Mouse (Mus musculus) midbrain, embryonic 11.5 days (tissue): ENCODE measurements around the gene Hap1. TPM values are rescaled to one million over a fixed set of nuclear protein-coding genes. Genes with fewer than 3 reads are reported as not detected.
"Not testable (repeated sequence)": the region's sequence is repeated elsewhere in the genome, so short reads cannot be mapped to it uniquely, and the experiment has no call there.

Experiments used
- ATAC-seq: fragments of 200-750 bp; cut with Nextera tagmentation; 2 replicates; pipeline ENCODE4 v1.8.0; 2017; ENCODE audit warnings: moderate TSS enrichment, moderate library complexity; ENCODE audit not compliant: low FRiP score
- DNase-seq: peaks from one replicate; pipeline ENCODE4 v3.0.0; 2015; ENCODE audit warnings: low spot score; ENCODE audit errors: missing footprints
- H3K27ac ChIP-seq: fragments of 300-500 bp; sonication (generic); 2 replicates; pipeline ENCODE4 v1.5.1; 2014; ENCODE audit warnings: low read depth, low read length
- H3K27me3 ChIP-seq: fragments of 300-500 bp; sonication (generic); 2 replicates; pipeline ENCODE4 v1.6.1; 2014; ENCODE audit warnings: mild to moderate bottlenecking, low read length, moderate library complexity, mixed read lengths; ENCODE audit not compliant: control insufficient read depth, insufficient read depth
- H3K36me3 ChIP-seq: fragments of 300-500 bp; sonication (generic); 2 replicates; pipeline ENCODE4 v1.6.1; 2014; ENCODE audit warnings: mild to moderate bottlenecking, low read length, moderate library complexity, mixed read lengths; ENCODE audit not compliant: control insufficient read depth, insufficient read depth
- H3K4me1 ChIP-seq: fragments of 300-500 bp; sonication (generic); 2 replicates; pipeline ENCODE4 v1.6.1; 2014; ENCODE audit warnings: low read length; ENCODE audit not compliant: control insufficient read depth, insufficient read depth
- H3K4me2 ChIP-seq: fragments of 300-500 bp; sonication (generic); 2 replicates; pipeline ENCODE4 v1.6.1; 2014; ENCODE audit warnings: mild to moderate bottlenecking, moderate library complexity
- H3K4me3 ChIP-seq: fragments of 300-500 bp; sonication (generic); 2 replicates; pipeline ENCODE4 v1.5.1; 2014; ENCODE audit warnings: low read depth, low read length
- H3K9ac ChIP-seq: fragments of 300-500 bp; sonication (generic); 2 replicates; pipeline ENCODE4 v1.6.1; 2014; ENCODE audit warnings: low read length
- H3K9me3 ChIP-seq: fragments of 300-500 bp; sonication (generic); 2 replicates; pipeline ENCODE4 v1.6.1; 2016; ENCODE audit warnings: low read length; ENCODE audit not compliant: control insufficient read depth
- WGBS: fragments of 180-500 bp; shearing (Covaris S2); extraction: QIAGEN DNeasy Blood & Tissue Kit; methylation state at CpG from one replicate; pipeline ENCODE4 v1.1.7; 2014; 5-methylcytosine and 5-hydroxymethylcytosine counted together
- polyA plus RNA-seq: library from polyadenylated mRNA; unstranded; fragments of >200 nt; fragmentation: Nextera tagmentation; extraction: Ambion mirVana; gene quantifications from 2 replicates; pipeline ENCODE4 v1.2.1, GENCODE M21; 2014

Hap1 gene
- polyA plus RNA-seq, 1 experiment from 2014 or later = 16.4 TPM

- H3K4me2 ChIP-seq = no peak overlapping the region
- ATAC-seq (no peak), DNase-seq (peak; percentile 41)
- no peaks in the 10 kb centered on the region for H3K27me3 ChIP-seq
- no peak overlapping the region for H3K9ac ChIP-seq
- no peak overlapping the region for H3K4me3 ChIP-seq
- 94% methylated on average over 10 of the region's 10 CpGs for WGBS
- no peaks in the 10 kb centered on the region for H3K4me1 ChIP-seq
- peaks cover 2% of the 10 kb centered on the region; the same call in 1 of the 2 replicates for H3K36me3 ChIP-seq
- H3K27ac ChIP-seq = no peak overlapping the region
- H3K9me3 ChIP-seq = no peaks in the 10 kb centered on the region
These were observed 11.7 kb downstream of the Hap1 start for GRCm38 (mm10) chr11:100344269-100344668.

- H3K4me2 ChIP-seq = no peak overlapping the region
- no peak overlapping the region for H3K9ac ChIP-seq
- WGBS = 78% methylated on average over 3 of the region's 3 CpGs
- H3K27me3 ChIP-seq = no peaks in the 10 kb centered on the region
- H3K4me3 ChIP-seq = no peak overlapping the region
- H3K4me1 ChIP-seq = peaks cover 2% of the 10 kb centered on the region; the same call in 1 of the 2 replicates
- no peaks in the 10 kb centered on the region for H3K9me3 ChIP-seq
- H3K36me3 ChIP-seq = no peaks in the 10 kb centered on the region
- ATAC-seq (0 out of 2 replicates have a peak, but pooled peaks have one; percentile 54), DNase-seq (no peak)
- no peak overlapping the region for H3K27ac ChIP-seq
These were observed 20.2 kb downstream of the Hap1 start for GRCm38 (mm10) chr11:100335731-100336130.

GRCm38 (mm10) chr11:100333944-100334457 lies 21.9 kb downstream of the Hap1 start, which contains the start of gene Gast:
Gast (plus strand) TSS chr11:100334407.
- ATAC-seq = no peak
- WGBS = 87% methylated on average over 6 of the region's 6 CpGs
- Histone ChIP-seq H3K27me3 (no peaks in the 10 kb centered on the region), H3K4me1 (peaks cover 2% of the 10 kb centered on the region; the same call in 1 of the 2 replicates), H3K4me3 (no peak within 1 kb of the TSS), H3K9me3 (no peaks in the 10 kb centered on the region), H3K27ac (0 out of 2 replicates have a peak within 1 kb of the TSS, but pooled peaks have one; percentile 6), H3K9ac (no peak within 1 kb of the TSS), H3K36me3 (no peaks in the 10 kb centered on the region), H3K4me2 (no peak within 1 kb of the TSS)
- no peak for DNase-seq

GRCm38 (mm10) chr11:100332766-100333515 lies 23.0 kb downstream of the Hap1 start:
- H3K9ac ChIP-seq = no peak overlapping the region
- H3K27ac ChIP-seq = peak overlapping the region; percentile 36; the same call in 1 of the 2 replicates
- 63% methylated on average over 9 of the region's 9 CpGs for WGBS
- DNase-seq = no peak
- no peak overlapping the region for H3K4me3 ChIP-seq
- no peak overlapping the region for H3K4me2 ChIP-seq
- H3K9me3 ChIP-seq = no peaks in the 10 kb centered on the region
- ATAC-seq = peak; percentile 45; the same call in 1 of the 2 replicates
- peaks cover 2% of the 10 kb centered on the region; the same call in 1 of the 2 replicates for H3K4me1 ChIP-seq
- no peaks in the 10 kb centered on the region for H3K36me3 ChIP-seq
- H3K27me3 ChIP-seq = no peaks in the 10 kb centered on the region

GRCm38 (mm10) chr11:100330816-100331375 lies 25.0 kb downstream of the Hap1 start:
- 62% methylated on average over 8 of the region's 8 CpGs for WGBS
- not testable (repeated sequence) for ATAC-seq

GRCm38 (mm10) chr11:100330235-100330634 lies 25.7 kb downstream of the Hap1 start:
- Histone ChIP-seq H3K4me3 (no peak overlapping the region), H3K27me3 (no peaks in the 10 kb centered on the region), H3K9ac (no peak overlapping the region), H3K9me3 (no peaks in the 10 kb centered on the region), H3K27ac (no peak overlapping the region), H3K36me3 (no peaks in the 10 kb centered on the region), H3K4me2 (no peak overlapping the region), H3K4me1 (peaks cover 2% of the 10 kb centered on the region; the same call in 1 of the 2 replicates)
- 66% methylated on average over 16 of the region's 16 CpGs for WGBS
- no peak for DNase-seq
- ATAC-seq = no peak

More at GRCm38 (mm10) chr11:100330816-100331375, 25.0 kb downstream of the Hap1 start:
- not testable (repeated sequence) for H3K4me1 ChIP-seq, H3K4me2 ChIP-seq, DNase-seq, H3K27me3 ChIP-seq, H3K9ac ChIP-seq, H3K36me3 ChIP-seq, H3K9me3 ChIP-seq, H3K27ac ChIP-seq, H3K4me3 ChIP-seq

- H3K4me3 ChIP-seq = no peak overlapping the region
- ATAC-seq = no peak
- H3K9me3 ChIP-seq = no peaks in the 10 kb centered on the region
- no peak for DNase-seq
- no peaks in the 10 kb centered on the region for H3K4me1 ChIP-seq
- H3K9ac ChIP-seq = no peak overlapping the region
- H3K36me3 ChIP-seq = no peaks in the 10 kb centered on the region
- no peaks in the 10 kb centered on the region for H3K27me3 ChIP-seq
- WGBS = 88% methylated on average over 6 of the region's 6 CpGs
- H3K27ac ChIP-seq = no peak overlapping the region
- no peak overlapping the region for H3K4me2 ChIP-seq
These were observed 28.2 kb downstream of the Hap1 start for GRCm38 (mm10) chr11:100327761-100328160.

GRCm38 (mm10) chr11:100327316-100327715 lies 28.6 kb downstream of the Hap1 start:
- Histone ChIP-seq H3K36me3 (no peaks in the 10 kb centered on the region), H3K4me3 (no peak overlapping the region), H3K9me3 (no peaks in the 10 kb centered on the region), H3K9ac (no peak overlapping the region), H3K27me3 (no peaks in the 10 kb centered on the region), H3K4me1 (no peaks in the 10 kb centered on the region), H3K27ac (no peak overlapping the region), H3K4me2 (no peak overlapping the region)
- WGBS = 67% methylated on average over 11 of the region's 11 CpGs
- ATAC-seq (no peak), DNase-seq (no peak)

GRCm38 (mm10) chr11:100325062-100325629 lies 30.8 kb downstream of the Hap1 start:
- 75% methylated on average over 11 of the region's 11 CpGs for WGBS
- Histone ChIP-seq H3K36me3 (peaks cover 11% of the 10 kb centered on the region), H3K27ac (no peak overlapping the region), H3K9me3 (no peaks in the 10 kb centered on the region), H3K9ac (no peak overlapping the region), H3K4me1 (peaks cover 3% of the 10 kb centered on the region; the same call in 1 of the 2 replicates), H3K27me3 (no peaks in the 10 kb centered on the region), H3K4me3 (no peak overlapping the region), H3K4me2 (no peak overlapping the region)
- DNase-seq (no peak), ATAC-seq (no peak)
